Mouse (Mus musculus) forebrain, embryonic 14.5 days (tissue): Measurements from ENCODE around the gene Dus1l. TPM values are rescaled to one million over a fixed set of nuclear protein-coding genes. Genes with fewer than 3 reads are reported as not detected.
"Not testable (repeated sequence)": the region's sequence is repeated elsewhere in the genome, so short reads cannot be mapped to it uniquely, and the experiment has no call there.

Experiments
- ATAC-seq: fragments of 200-750 bp; cut with Nextera tagmentation; 2 replicates; pipeline ENCODE4 v1.8.0; 2017; ENCODE audit warnings: mild to moderate bottlenecking, moderate library complexity
- DNase-seq: peaks from one replicate; pipeline ENCODE4 v3.0.0-alpha.2; 2015; ENCODE audit warnings: low spot score
- H3K27ac ChIP-seq: fragments of 300-500 bp; sonication (generic); 2 replicates; pipeline ENCODE4 v1.5.1; 2014; ENCODE audit warnings: low read depth, mild to moderate bottlenecking, control low read depth, low read length, moderate library complexity
- H3K27me3 ChIP-seq: fragments of 300-500 bp; sonication (generic); replicated peaks from 2 replicates; pipeline ENCODE4 v1.6.1; 2014; ENCODE audit warnings: low read length, control low read depth, mixed read lengths; ENCODE audit not compliant: control insufficient read depth, insufficient read depth
- H3K36me3 ChIP-seq: fragments of 300-500 bp; sonication (generic); 2 replicates; pipeline ENCODE4 v1.6.1; 2014; ENCODE audit warnings: low read length, control low read depth; ENCODE audit not compliant: control insufficient read depth, insufficient read depth
- H3K4me1 ChIP-seq: fragments of 300-500 bp; sonication (generic); 2 replicates; pipeline ENCODE4 v1.6.1; 2014; ENCODE audit warnings: antibody characterized with exemption, low read length, control low read depth; ENCODE audit not compliant: control insufficient read depth, insufficient read depth
- H3K4me2 ChIP-seq: fragments of 300-500 bp; sonication (generic); 2 replicates; pipeline ENCODE4 v1.6.1; 2014; ENCODE audit warnings: mild to moderate bottlenecking, control low read depth, low read length
- H3K4me3 ChIP-seq: fragments of 300-500 bp; sonication (generic); 2 replicates; pipeline ENCODE4 v1.5.1; 2014; ENCODE audit warnings: low read depth, low read length, control low read depth
- H3K9ac ChIP-seq: fragments of 300-500 bp; sonication (generic); 2 replicates; pipeline ENCODE4 v1.6.1; 2014; ENCODE audit warnings: mild to moderate bottlenecking, low read length, control low read depth, moderate library complexity
- H3K9me3 ChIP-seq: fragments of 300-500 bp; sonication (generic); replicated peaks from 2 replicates; pipeline ENCODE4 v1.6.1; 2016; ENCODE audit warnings: low read length, control low read depth, mixed read lengths; ENCODE audit not compliant: control insufficient read depth
- WGBS: fragments of 180-500 bp; shearing (Covaris S2); extraction: QIAGEN DNeasy Blood & Tissue Kit; methylation state at CpG from one replicate; pipeline ENCODE4 v1.1.7; 2014; 5-methylcytosine and 5-hydroxymethylcytosine counted together
- polyA plus RNA-seq: library from polyadenylated mRNA; unstranded; fragments of >200 nt; fragmentation: Nextera tagmentation; extraction: Ambion mirVana; gene quantifications from 2 replicates; pipeline ENCODE4 v1.2.1, GENCODE M21; 2014

Gene Dus1l
- 53.5 and 58.6 TPM in 2 replicates for polyA plus RNA-seq

GRCm38 (mm10) chr11:120795756-120796613 lies at the start of gene Dus1l:
Gene Dus1l, minus strand, starts transcription at chr11:120796403.
- 2% methylated on average over 59 of the region's 59 CpGs for WGBS
- peak; percentile 98 for DNase-seq

GRCm38 (mm10) chr11:120844329-120844728 lies 48.1 kb upstream of the Dus1l start:
- Histone ChIP-seq H3K4me3 (no peak overlapping the region), H3K27me3 (no peaks in the 10 kb centered on the region), H3K36me3 (0 out of 2 replicates have a peak, but pooled peaks cover 4% of the 10 kb centered on the region), H3K9me3 (no peaks in the 10 kb centered on the region), H3K27ac (no peak overlapping the region), H3K4me1 (no peaks in the 10 kb centered on the region), H3K4me2 (no peak overlapping the region), H3K9ac (no peak overlapping the region)
- ATAC-seq (no peak), DNase-seq (no peak)
- WGBS, result 89% methylated on average over 4 of the region's 4 CpGs

More at GRCm38 (mm10) chr11:120795756-120796613, at the start of gene Dus1l:
- H3K9me3 ChIP-seq, result no peaks in the 10 kb centered on the region
- peak; percentile 92 for ATAC-seq
- H3K27me3 ChIP-seq, result no peaks in the 10 kb centered on the region
- H3K4me2 ChIP-seq, result peak within 1 kb of the TSS; percentile 99
- H3K4me1 ChIP-seq, result peaks cover 8% of the 10 kb centered on the region
- H3K27ac ChIP-seq, result peak within 1 kb of the TSS; percentile 79
- peak within 1 kb of the TSS; percentile 96 for H3K9ac ChIP-seq
- H3K36me3 ChIP-seq, result peaks cover 32% of the 10 kb centered on the region
- peak within 1 kb of the TSS; percentile 97 for H3K4me3 ChIP-seq

- WGBS, result 8% methylated on average over 8 of the region's 8 CpGs
- no peak overlapping the region for H3K9ac ChIP-seq
- no peaks in the 10 kb centered on the region for H3K36me3 ChIP-seq
- H3K27me3 ChIP-seq, result no peaks in the 10 kb centered on the region
- H3K4me1 ChIP-seq, result peaks cover 12% of the 10 kb centered on the region
- peak overlapping the region; percentile 52 for H3K27ac ChIP-seq
- H3K4me3 ChIP-seq, result no peak overlapping the region
- ATAC-seq, result peak; percentile 80
- peak; percentile 77 for DNase-seq
- no peak overlapping the region for H3K4me2 ChIP-seq
- H3K9me3 ChIP-seq, result no peaks in the 10 kb centered on the region
These were observed 37.5 kb upstream of the Dus1l start for GRCm38 (mm10) chr11:120833555-120834280.

- not testable (repeated sequence) for ATAC-seq, H3K9me3 ChIP-seq, H3K4me2 ChIP-seq, H3K9ac ChIP-seq, H3K4me3 ChIP-seq, DNase-seq, H3K36me3 ChIP-seq, H3K27me3 ChIP-seq
- H3K4me1 ChIP-seq, result peaks cover 12% of the 10 kb centered on the region
- 90% methylated on average over 5 of the region's 5 CpGs for WGBS
- H3K27ac ChIP-seq, result peak overlapping the region; percentile 52; the same call in 1 of the 2 replicates
These were observed 36.8 kb upstream of the Dus1l start for GRCm38 (mm10) chr11:120832962-120833361.

GRCm38 (mm10) chr11:120831659-120832440 lies 35.6 kb upstream of the Dus1l start:
- Histone ChIP-seq H3K9me3 (no peaks in the 10 kb centered on the region), H3K9ac (no peak overlapping the region), H3K4me3 (no peak overlapping the region), H3K4me2 (no peak overlapping the region), H3K4me1 (peaks cover 12% of the 10 kb centered on the region), H3K27ac (no peak overlapping the region), H3K27me3 (no peaks in the 10 kb centered on the region), H3K36me3 (no peaks in the 10 kb centered on the region)
- WGBS, result 55% methylated on average over 3 of the region's 3 CpGs
- DNase-seq, result no peak
- ATAC-seq, result no peak

GRCm38 (mm10) chr11:120830686-120831085 lies 34.5 kb upstream of the Dus1l start:
- H3K4me1 ChIP-seq, result peaks cover 14% of the 10 kb centered on the region
- DNase-seq (no peak), ATAC-seq (no peak)
- 0 out of 2 replicates have a peak, but pooled peaks cover 2% of the 10 kb centered on the region for H3K36me3 ChIP-seq
- H3K9ac ChIP-seq, result no peak overlapping the region
- H3K4me3 ChIP-seq, result no peak overlapping the region
- no peak overlapping the region for H3K4me2 ChIP-seq
- H3K27me3 ChIP-seq, result no peaks in the 10 kb centered on the region
- WGBS, result 92% methylated on average over 12 of the region's 12 CpGs
- H3K9me3 ChIP-seq, result no peaks in the 10 kb centered on the region
- H3K27ac ChIP-seq, result no peak overlapping the region

- Histone ChIP-seq H3K4me1 (peaks cover 20% of the 10 kb centered on the region), H3K36me3 (0 out of 2 replicates have a peak, but pooled peaks cover 2% of the 10 kb centered on the region), H3K27me3 (no peaks in the 10 kb centered on the region), H3K27ac (no peak overlapping the region), H3K9ac (no peak overlapping the region), H3K4me2 (no peak overlapping the region), H3K4me3 (no peak overlapping the region), H3K9me3 (no peaks in the 10 kb centered on the region)
- no peak for ATAC-seq
- DNase-seq, result no peak
- WGBS, result 86% methylated on average over 10 of the region's 10 CpGs
These were observed 33.7 kb upstream of the Dus1l start for GRCm38 (mm10) chr11:120829757-120830532.

GRCm38 (mm10) chr11:120828416-120828815 lies 32.2 kb upstream of the Dus1l start:
- no peaks in the 10 kb centered on the region for H3K9me3 ChIP-seq
- H3K36me3 ChIP-seq, result 0 out of 2 replicates have a peak, but pooled peaks cover 2% of the 10 kb centered on the region
- no peak for DNase-seq
- H3K27me3 ChIP-seq, result no peaks in the 10 kb centered on the region
- peaks cover 10% of the 10 kb centered on the region for H3K4me1 ChIP-seq
- H3K27ac ChIP-seq, result no peak overlapping the region
- H3K4me2 ChIP-seq, result no peak overlapping the region
- ATAC-seq, result no peak
- no peak overlapping the region for H3K9ac ChIP-seq
- H3K4me3 ChIP-seq, result no peak overlapping the region
- WGBS, result 69% methylated on average over 4 of the region's 4 CpGs
